Mouse (Mus musculus): Measurements from ENCODE around the gene Macrod2.

DNA sequence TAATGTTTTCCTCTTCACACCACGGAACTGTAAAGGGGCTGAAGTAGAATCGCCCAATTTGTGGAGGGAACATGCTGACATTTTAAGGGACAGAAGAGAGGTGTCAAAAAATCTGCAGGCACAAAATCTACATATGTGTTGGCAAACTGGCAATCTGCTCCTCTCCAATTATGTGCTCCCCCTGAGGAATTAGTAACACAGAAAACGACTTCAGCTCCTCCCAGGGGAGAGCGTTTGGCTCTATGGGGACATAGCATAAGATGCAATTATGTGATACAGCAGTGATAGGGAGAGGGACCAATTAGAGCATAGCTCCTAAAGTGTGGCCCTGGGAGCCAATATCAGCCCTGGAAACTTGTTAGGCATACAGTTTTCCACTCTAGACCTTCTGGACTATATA lies 1317.2 kb downstream of the Macrod2 start:
- TF ChIP-seq CTCF (IDR thresholded peaks at IDR 0.05; ENCODE audit: low read depth) (no peak), EP300 (optimal IDR thresholded peaks at IDR 0.05) (no peak)

Measured in stomach, postnatal 0 days (tissue).